7 mouse cellular contexts compared by ENCODE assay signal in the genomic region with DNA sequence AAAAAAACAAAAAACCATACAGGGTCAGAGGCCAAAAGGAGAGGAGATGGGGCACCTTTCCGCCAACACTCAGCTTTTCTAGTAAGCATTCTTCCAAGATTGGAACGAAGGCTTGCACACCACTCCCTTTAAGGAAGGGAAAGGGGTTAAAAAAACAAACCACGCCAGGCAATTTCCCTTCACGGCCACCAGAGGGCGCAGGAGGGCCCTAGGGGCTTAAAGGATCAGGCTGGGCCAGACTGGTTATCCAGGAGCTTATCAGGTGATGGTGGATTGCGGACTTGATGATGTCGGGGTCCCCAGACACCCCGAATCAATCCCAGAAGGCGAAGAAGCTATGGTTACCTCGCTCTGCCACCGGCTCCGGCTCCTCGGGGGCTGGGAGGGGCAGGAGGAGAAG. TPM values are rescaled to one million over a fixed set of nuclear protein-coding genes. Genes with fewer than 3 reads are reported as not detected.
DNase-seq lines count a peak whose midpoint lies in the region; ATAC-seq lines count a peak whose summit lies in the region.

No protein-coding gene starts in this region.

- H3K9me3 ChIP-seq in neural tube, embryonic 11.5 days (ENCODE audit: control insufficient read depth, low read length): no peaks in the 10 kb centered on the region
- H3K9me3 ChIP-seq in neural tube, embryonic 15.5 days (replicated peaks): no peaks in the 10 kb centered on the region
- H3K9me3 ChIP-seq in limb, embryonic 13.5 days: no peaks in the 10 kb centered on the region

- 31% methylated on average over 13 of the region's 13 CpGs for WGBS in neural tube, embryonic 11.5 days
- 32% methylated on average over 13 of the region's 13 CpGs for WGBS in neural tube, embryonic 15.5 days
- WGBS in limb, embryonic 13.5 days: 29% methylated on average over 13 of the region's 13 CpGs

- no peak overlapping the region for H3K9ac ChIP-seq in neural tube, embryonic 11.5 days (ENCODE audit: low read length)
- no peak overlapping the region for H3K9ac ChIP-seq in neural tube, embryonic 15.5 days (replicated peaks)
- H3K9ac ChIP-seq in limb, embryonic 13.5 days: no peak overlapping the region

- 0 out of 2 replicates have a peak overlapping the region, but pooled peaks have one; percentile 6 for H3K4me3 ChIP-seq in neural tube, embryonic 11.5 days (ENCODE audit: low read depth, low read length)
- no peak overlapping the region for H3K4me3 ChIP-seq in neural tube, embryonic 15.5 days (replicated peaks)
- H3K4me3 ChIP-seq in limb, embryonic 13.5 days: peak overlapping the region; percentile 25

- H3K36me3 ChIP-seq in neural tube, embryonic 11.5 days (ENCODE audit: control insufficient read depth, insufficient read depth, low read length): no peaks in the 10 kb centered on the region
- H3K36me3 ChIP-seq in neural tube, embryonic 15.5 days: no peaks in the 10 kb centered on the region
- H3K36me3 ChIP-seq in limb, embryonic 13.5 days: no peaks in the 10 kb centered on the region

- no peak for ATAC-seq in neural tube, embryonic 11.5 days (ENCODE audit: insufficient read depth, low FRiP score, low TSS enrichment)
- ATAC-seq in neural tube, embryonic 15.5 days (ENCODE audit: low FRiP score): no peak
- ATAC-seq in erythroid progenitor cell, adult 5-6 weeks (replicated peaks; ENCODE audit: low FRiP score, poor library complexity, severe bottlenecking): 0 out of 2 replicates have a peak, but pooled peaks have one; percentile 40
- ATAC-seq in limb, embryonic 13.5 days (ENCODE audit: low FRiP score, low read depth): no peak

- DNase-seq in neural tube, embryonic 11.5 days (ENCODE audit: low spot score): peak; percentile 61
- peak; percentile 88 for DNase-seq in ZHBTc4 (ENCODE audit: low read depth, low spot score)
- peak; percentile 72 for DNase-seq in retina, postnatal 7 days (ENCODE audit: low read depth, low spot score)
- no peak for DNase-seq in layer of hippocampus, adult 18-20 months (ENCODE audit: low spot score in 2 of 2)

- no peak overlapping the region for H3K27ac ChIP-seq in neural tube, embryonic 11.5 days (ENCODE audit: low read depth, low read length)
- H3K27ac ChIP-seq in neural tube, embryonic 15.5 days (replicated peaks): no peak overlapping the region
- H3K27ac ChIP-seq in limb, embryonic 13.5 days: peak overlapping the region; percentile 63; the same call in 1 of the 2 replicates

- no peaks in the 10 kb centered on the region for H3K27me3 ChIP-seq in neural tube, embryonic 11.5 days (ENCODE audit: control insufficient read depth, insufficient read depth, low read length)
- H3K27me3 ChIP-seq in neural tube, embryonic 15.5 days (replicated peaks): peaks cover 3% of the 10 kb centered on the region; the same call in 1 of the 2 replicates
- H3K27me3 ChIP-seq in limb, embryonic 13.5 days: no peaks in the 10 kb centered on the region

- H3K4me1 ChIP-seq in neural tube, embryonic 11.5 days (ENCODE audit: control insufficient read depth, insufficient read depth, low read length): no peaks in the 10 kb centered on the region
- H3K4me1 ChIP-seq in neural tube, embryonic 15.5 days: no peaks in the 10 kb centered on the region
- peaks cover 24% of the 10 kb centered on the region for H3K4me1 ChIP-seq in limb, embryonic 13.5 days

- H3K4me2 ChIP-seq in neural tube, embryonic 11.5 days (ENCODE audit: low read depth): no peak overlapping the region
- H3K4me2 ChIP-seq in neural tube, embryonic 15.5 days: no peak overlapping the region
- peak overlapping the region; percentile 31; the same call in 1 of the 2 replicates for H3K4me2 ChIP-seq in limb, embryonic 13.5 days (replicated peaks)

RNA-seq across cellular contexts. Expression of gene Tnnt1, which starts 2.9 kb away (rescaled TPM):
- polyA plus RNA-seq in neural tube, embryonic 11.5 days (2014; fragmentation: Nextera tagmentation; extraction: Ambion mirVana): 72.7 and 93.7 TPM in 2 replicates
- 22.8 and 29.5 TPM in 2 replicates for polyA plus RNA-seq in neural tube, embryonic 15.5 days (2015; fragmentation: Nextera tagmentation; extraction: Ambion mirVana)
- total RNA-seq in erythroid progenitor cell, adult 5-6 weeks (2015; ENCODE audit: low replicate concordance): 1.4 TPM in 1 of 2 replicates, not detected in the other
- total RNA-seq in erythroid progenitor cell, adult 5-6 weeks (2017; ENCODE audit: low replicate concordance): 3.9 TPM in 1 of 2 replicates, not detected in the other
- polyA plus RNA-seq in limb, embryonic 13.5 days (2015; fragmentation: Nextera tagmentation; extraction: Ambion mirVana): 298 and 309 TPM in 2 replicates
- 1 to 10 TPM; 1.7 to 3.0 TPM for total RNA-seq in layer of hippocampus, adult 18-20 months (2021)

RNA-seq across cellular contexts. Expression of gene Tnni3, which starts 10.8 kb away (rescaled TPM):
- polyA plus RNA-seq in neural tube, embryonic 11.5 days (2014; fragmentation: Nextera tagmentation; extraction: Ambion mirVana): 2.1 and 3.5 TPM in 2 replicates
- polyA plus RNA-seq in neural tube, embryonic 15.5 days (2015; fragmentation: Nextera tagmentation; extraction: Ambion mirVana): 1.8 and 2.4 TPM in 2 replicates
- total RNA-seq in erythroid progenitor cell, adult 5-6 weeks (2015; ENCODE audit: low replicate concordance): not detected in 2 replicates
- total RNA-seq in erythroid progenitor cell, adult 5-6 weeks (2017; ENCODE audit: low replicate concordance): not detected in 2 replicates
- polyA plus RNA-seq in limb, embryonic 13.5 days (2015; fragmentation: Nextera tagmentation; extraction: Ambion mirVana): 4.9 and 5.5 TPM in 2 replicates
- 1 to 10 TPM in 1 of 2 experiments, under 1 TPM in 1; 0.54 to 1.3 TPM for total RNA-seq in layer of hippocampus, adult 18-20 months (2021)

RNA-seq across cellular contexts. Expression of gene Ppp1r12c, which starts 11.8 kb away (rescaled TPM):
- 41.1 and 43.3 TPM in 2 replicates for polyA plus RNA-seq in neural tube, embryonic 11.5 days (2014; fragmentation: Nextera tagmentation; extraction: Ambion mirVana)
- polyA plus RNA-seq in neural tube, embryonic 15.5 days (2015; fragmentation: Nextera tagmentation; extraction: Ambion mirVana): 38.8 and 44.6 TPM in 2 replicates
- total RNA-seq in erythroid progenitor cell, adult 5-6 weeks (2015; ENCODE audit: low replicate concordance): 73.9 and 133 TPM in 2 replicates
- total RNA-seq in erythroid progenitor cell, adult 5-6 weeks (2017; ENCODE audit: low replicate concordance): 123 and 130 TPM in 2 replicates
- polyA plus RNA-seq in limb, embryonic 13.5 days (2015; fragmentation: Nextera tagmentation; extraction: Ambion mirVana): 43.8 and 50.2 TPM in 2 replicates
- total RNA-seq in layer of hippocampus, adult 18-20 months (2021): 100 to 1,000 TPM; 148 to 153 TPM

RNA-seq across cellular contexts. Expression of gene Dnaaf3, which starts 19.0 kb away (rescaled TPM):
- 0.93 and 0.95 TPM in 2 replicates for polyA plus RNA-seq in neural tube, embryonic 11.5 days (2014; fragmentation: Nextera tagmentation; extraction: Ambion mirVana)
- 1.8 and 2.1 TPM in 2 replicates for polyA plus RNA-seq in neural tube, embryonic 15.5 days (2015; fragmentation: Nextera tagmentation; extraction: Ambion mirVana)
- not detected in 2 replicates for total RNA-seq in erythroid progenitor cell, adult 5-6 weeks (2015; ENCODE audit: low replicate concordance)
- total RNA-seq in erythroid progenitor cell, adult 5-6 weeks (2017; ENCODE audit: low replicate concordance): 0.64 TPM in 1 of 2 replicates, not detected in the other
- polyA plus RNA-seq in limb, embryonic 13.5 days (2015; fragmentation: Nextera tagmentation; extraction: Ambion mirVana): 3.0 and 3.3 TPM in 2 replicates
- under 1 TPM; 0.74 to 0.81 TPM for total RNA-seq in layer of hippocampus, adult 18-20 months (2021)

RNA-seq across cellular contexts. Expression of gene Syt5, which starts 34.1 kb away (rescaled TPM):
- polyA plus RNA-seq in neural tube, embryonic 11.5 days (2014; fragmentation: Nextera tagmentation; extraction: Ambion mirVana): 9.0 and 10.8 TPM in 2 replicates
- 77.0 and 94.1 TPM in 2 replicates for polyA plus RNA-seq in neural tube, embryonic 15.5 days (2015; fragmentation: Nextera tagmentation; extraction: Ambion mirVana)
- not detected in 2 replicates for total RNA-seq in erythroid progenitor cell, adult 5-6 weeks (2015; ENCODE audit: low replicate concordance)
- not detected in 2 replicates for total RNA-seq in erythroid progenitor cell, adult 5-6 weeks (2017; ENCODE audit: low replicate concordance)
- 5.5 and 6.0 TPM in 2 replicates for polyA plus RNA-seq in limb, embryonic 13.5 days (2015; fragmentation: Nextera tagmentation; extraction: Ambion mirVana)
- 100 to 1,000 TPM; 211 to 233 TPM for total RNA-seq in layer of hippocampus, adult 18-20 months (2021)

Comparison
In these comparisons a context has a peak if more than half of its experiments do, and no peak if none do; other contexts are left out.
1. DNase-seq: peak in neural tube, embryonic 11.5 days (single experiment), ZHBTc4 (single experiment) and retina, postnatal 7 days (single experiment); none in layer of hippocampus, adult 18-20 months (0 of 2).